ENCODE assay signal across 38 mouse cellular contexts in genomic region chr15:79268521-79268920, GRCm38 (mm10). TPM values are rescaled to one million over a fixed set of nuclear protein-coding genes. Genes with fewer than 3 reads are reported as not detected.
"Had no signal": no experiment of that assay in that cellular context is flagged by ENCODE, and none has a peak within 500 bp of the region (broad histone marks: within the 10 kb centered on the region; RNA-seq: fewer than 3 reads in every experiment).

No protein-coding gene starts in this region.

- H3K36me3 ChIP-seq: limb, embryonic 10.5 days; limb, embryonic 12.5 days; limb, embryonic 13.5 days; limb, embryonic 15.5 days; liver, embryonic 12.5 days; liver, embryonic 13.5 days; liver, embryonic 15.5 days; lung, embryonic 15.5 days; midbrain, embryonic 10.5 days; midbrain, embryonic 12.5 days; midbrain, embryonic 13.5 days; midbrain, embryonic 15.5 days; neural tube, embryonic 12.5 days had no signal

- H3K9ac ChIP-seq: limb, embryonic 12.5 days; limb, embryonic 13.5 days; limb, embryonic 15.5 days; liver, embryonic 12.5 days; liver, embryonic 13.5 days; liver, embryonic 14.5 days; liver, embryonic 15.5 days; liver, postnatal 0 days; lung, embryonic 14.5 days; lung, embryonic 15.5 days; midbrain, embryonic 12.5 days; midbrain, embryonic 13.5 days; midbrain, embryonic 15.5 days; neural tube, embryonic 12.5 days had no signal

- H3K9me3 ChIP-seq: limb, embryonic 10.5 days; limb, embryonic 12.5 days; limb, embryonic 13.5 days; limb, embryonic 15.5 days; liver, embryonic 13.5 days; liver, embryonic 15.5 days; lung, embryonic 15.5 days; midbrain, embryonic 10.5 days; midbrain, embryonic 12.5 days; midbrain, embryonic 13.5 days; midbrain, embryonic 15.5 days; neural tube, embryonic 12.5 days had no signal

- H3K4me2 ChIP-seq: limb, embryonic 12.5 days; limb, embryonic 13.5 days; limb, embryonic 15.5 days; liver, embryonic 11.5 days; liver, embryonic 12.5 days; liver, embryonic 13.5 days; liver, embryonic 15.5 days; lung, embryonic 14.5 days; lung, embryonic 15.5 days; midbrain, embryonic 11.5 days; midbrain, embryonic 12.5 days; midbrain, embryonic 13.5 days; midbrain, embryonic 15.5 days; neural tube, embryonic 12.5 days had no signal

- ATAC-seq: liver, embryonic 12.5 days; liver, postnatal 0 days; midbrain, embryonic 13.5 days; midbrain, embryonic 15.5 days; midbrain, embryonic 16.5 days had no signal

- H3K27ac ChIP-seq: limb, embryonic 10.5 days; limb, embryonic 12.5 days; limb, embryonic 13.5 days; limb, embryonic 15.5 days; liver, embryonic 12.5 days; liver, embryonic 13.5 days; liver, embryonic 14.5 days; liver, embryonic 15.5 days; lung, embryonic 15.5 days; macrophage; midbrain, embryonic 10.5 days; midbrain, embryonic 12.5 days; midbrain, embryonic 13.5 days; midbrain, embryonic 15.5 days; neural tube, embryonic 12.5 days had no signal

- H3K4me3 ChIP-seq: limb, embryonic 10.5 days; limb, embryonic 12.5 days; limb, embryonic 13.5 days; limb, embryonic 15.5 days; liver, embryonic 12.5 days; liver, embryonic 13.5 days; liver, embryonic 15.5 days; lung, embryonic 15.5 days; midbrain, embryonic 10.5 days; midbrain, embryonic 12.5 days; midbrain, embryonic 13.5 days; midbrain, embryonic 15.5 days; myocyte; neural tube, embryonic 12.5 days had no signal

- DNase-seq: left cerebral cortex, postnatal 4 days; liver; liver, embryonic 13.5 days; liver, postnatal 0 days; lung, adult 18-20 months; lung, adult 2 months; lung, embryonic 14.5 days; lung, postnatal 10 days; lung, postnatal 14 days; lung, postnatal 36 days; midbrain, embryonic 14.5 days had no signal

RNA-seq across cellular contexts. Expression of gene Slc16a8, which starts 14.0 kb away (rescaled TPM):
- total RNA-seq: left cerebral cortex, postnatal 14 days; left cerebral cortex, postnatal 4 days; liver, adult 2 months; megakaryocyte progenitor cell, adult 5-6 weeks; megakaryocyte, adult 5-6 weeks; megakaryocyte-erythroid progenitor cell, adult 5-6 weeks; monocyte, adult 5-6 weeks had no signal
- polyA plus RNA-seq: limb, embryonic 10.5 days; limb, embryonic 11.5 days; liver, adult 2 months; liver, embryonic 12.5 days; liver, embryonic 13.5 days; liver, embryonic 14.5 days; liver, embryonic 15.5 days; liver, embryonic 16.5 days; liver, postnatal 0 days; macrophage; neural tube, embryonic 11.5 days had no signal

RNA-seq across cellular contexts. Expression of gene Baiap2l2, which starts 16.8 kb away (rescaled TPM):
- total RNA-seq: liver, adult 2 months; megakaryocyte, adult 5-6 weeks; megakaryocyte-erythroid progenitor cell, adult 5-6 weeks had no signal
- polyA plus RNA-seq: macrophage had no signal

RNA-seq across cellular contexts. Expression of gene Gm49486, which starts 39.3 kb away (rescaled TPM):
- total RNA-seq: liver, adult 2 months; megakaryocyte-erythroid progenitor cell, adult 5-6 weeks; monocyte, adult 5-6 weeks had no signal
- polyA plus RNA-seq: liver, adult 2 months; liver, embryonic 13.5 days; liver, embryonic 15.5 days; macrophage had no signal
